Mouse (Mus musculus): ENCODE results near the gene Tmub2.

GRCm38 (mm10) chr11:102310768-102311695, 26.3 kb downstream of the Tmub2 start:
- no peak for TF ChIP-seq CTCF (IDR thresholded peaks at IDR 0.05; ENCODE audit: control insufficient read depth, insufficient read depth, insufficient read length)
- no peak for TF ChIP-seq MYOD1 (IDR thresholded peaks at IDR 0.05; ENCODE audit: control insufficient read depth, insufficient read length, low read depth)
- TF ChIP-seq CEBPB (IDR thresholded peaks at IDR 0.05; ENCODE audit: low read depth) = no peak
- no peak for TF ChIP-seq MYOG (IDR thresholded peaks at IDR 0.05; ENCODE audit: control insufficient read depth, extremely low read depth, insufficient read length)

Measured in C2C12 (cell line).